Mouse (Mus musculus) urinary bladder, postnatal 25 days (tissue): ENCODE measurements around the gene BC029722.

Experiments used
- DNase-seq: peaks from one replicate; pipeline ENCODE4 v3.0.0; 2022; ENCODE audit warnings: low spot score

Gene BC029722

DNA sequence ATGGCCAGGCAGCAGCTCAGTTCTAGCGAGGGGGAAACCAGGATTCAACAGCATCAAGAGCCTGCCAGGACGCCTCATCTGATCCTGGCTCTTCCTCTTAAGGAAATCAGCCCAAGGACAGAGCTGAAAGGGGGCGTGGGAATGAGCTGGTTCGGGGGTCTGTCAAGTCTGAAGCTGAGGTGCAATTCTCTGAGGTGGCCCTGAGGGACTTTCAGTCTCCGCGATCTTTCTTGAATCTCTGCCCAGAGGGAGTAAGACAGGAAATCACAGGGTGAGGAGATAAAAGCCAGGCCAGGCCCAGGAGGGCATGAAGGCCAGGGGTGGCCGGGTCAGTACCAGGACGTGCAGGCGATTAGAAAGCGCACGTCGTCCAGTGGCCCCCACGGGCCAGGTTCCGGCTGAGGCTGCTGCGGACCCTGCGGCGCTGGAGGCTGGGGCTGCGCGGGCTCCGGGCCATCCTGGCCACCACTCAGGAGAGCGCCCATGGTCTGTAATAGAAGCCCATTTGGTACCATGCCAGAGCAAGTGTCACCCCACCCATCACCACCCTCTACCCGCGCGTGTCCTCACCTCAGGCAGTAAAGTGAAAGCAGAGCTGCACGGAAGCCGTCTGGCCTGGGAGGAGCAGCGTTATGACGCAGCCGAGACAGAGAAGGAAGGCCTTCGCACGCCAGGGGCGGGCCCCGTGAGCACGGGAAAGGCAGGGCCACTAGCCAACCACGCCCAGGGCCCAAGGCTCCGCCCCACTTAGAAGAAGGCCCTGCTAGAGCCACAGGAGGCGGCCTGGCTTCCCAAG, 432 bp downstream of the BC029722 start:
- peak; percentile 94 for DNase-seq

DNA sequence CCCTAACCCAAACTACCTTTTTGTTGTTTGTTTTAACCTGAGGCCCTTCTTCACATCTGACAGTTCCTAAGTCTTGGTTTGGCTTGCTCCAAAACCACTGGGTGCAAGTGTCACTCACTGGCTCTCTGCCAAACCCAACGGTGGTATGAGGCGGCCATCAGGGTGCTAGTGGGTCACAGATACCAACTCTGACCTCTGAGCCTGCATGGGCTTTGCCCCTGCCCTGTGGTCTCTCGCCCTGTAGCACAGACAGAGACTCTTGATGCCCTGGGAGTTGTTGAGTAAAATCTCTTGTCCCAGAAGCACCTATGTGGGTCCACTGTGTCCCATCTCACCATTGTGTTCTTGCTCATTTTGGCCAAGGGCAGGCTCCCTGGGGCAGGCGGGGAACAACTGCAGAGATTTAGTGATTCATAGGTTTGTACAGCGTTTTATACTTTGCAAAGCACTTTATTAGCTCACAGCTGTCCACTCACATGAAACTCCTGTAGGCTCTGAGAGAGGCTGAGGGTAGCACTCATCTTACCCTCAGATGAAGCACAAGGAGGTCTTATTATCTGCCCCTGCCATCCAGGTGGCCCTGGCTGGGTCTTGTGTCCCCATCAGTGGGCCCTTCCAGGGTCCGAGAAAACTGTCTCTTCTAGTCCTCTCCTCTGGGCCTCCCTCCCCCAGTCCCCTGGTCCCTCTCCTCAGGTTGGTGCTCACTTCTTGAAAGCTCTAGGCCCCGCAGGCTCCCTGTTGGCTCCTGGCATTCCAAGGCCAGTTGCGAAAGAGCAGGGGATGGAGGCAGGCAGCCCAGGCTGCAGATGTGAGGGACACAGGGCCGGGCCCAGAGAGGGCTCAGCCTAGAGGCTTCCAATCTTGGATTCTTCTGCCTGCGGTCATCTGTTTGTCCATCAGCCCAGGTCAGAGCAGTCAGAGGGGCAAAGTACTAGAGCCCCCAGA, 1.7 kb downstream of the BC029722 start:
- DNase-seq, result no peak

DNA sequence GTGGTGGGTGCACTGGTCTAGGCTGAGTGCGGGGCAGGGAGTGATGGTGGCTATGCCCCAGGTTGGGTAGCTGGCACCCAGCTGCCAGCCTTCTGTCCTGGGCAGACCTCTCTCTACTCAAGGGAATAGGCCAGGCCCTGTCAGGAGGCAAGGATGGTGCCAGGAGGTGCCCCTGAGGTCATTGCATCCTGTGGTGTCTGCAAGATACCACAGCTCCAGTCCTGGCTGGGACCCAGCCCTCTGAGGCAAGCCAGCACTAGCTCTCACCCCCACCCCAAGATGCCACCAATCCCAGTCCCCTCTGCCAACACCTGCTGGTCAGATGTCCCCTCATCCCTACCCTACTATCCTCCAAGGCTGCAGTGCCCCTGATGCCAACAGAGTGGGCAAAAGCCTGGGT, 3.0 kb downstream of the BC029722 start:
- DNase-seq, result no peak

DNA sequence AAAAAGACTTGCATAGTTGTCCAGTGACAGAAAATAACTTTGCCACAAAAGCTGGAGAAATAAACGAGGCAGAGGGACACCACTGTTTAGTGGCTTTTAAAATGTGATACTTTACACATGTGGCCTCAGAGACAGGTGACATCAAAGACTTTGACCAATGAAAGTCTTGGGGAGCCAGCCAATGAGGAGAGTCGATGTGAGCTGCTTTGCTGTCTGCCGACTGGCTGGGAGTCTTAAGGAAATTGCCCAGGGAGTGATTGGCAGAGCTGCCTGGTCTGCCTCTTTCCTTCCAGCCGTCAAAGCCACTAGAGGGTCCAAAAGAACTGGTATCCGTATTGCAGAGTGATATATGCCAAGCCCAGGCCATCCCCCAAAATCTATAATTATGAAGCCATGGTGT, 4.4 kb downstream of the BC029722 start:
- no peak for DNase-seq

DNA sequence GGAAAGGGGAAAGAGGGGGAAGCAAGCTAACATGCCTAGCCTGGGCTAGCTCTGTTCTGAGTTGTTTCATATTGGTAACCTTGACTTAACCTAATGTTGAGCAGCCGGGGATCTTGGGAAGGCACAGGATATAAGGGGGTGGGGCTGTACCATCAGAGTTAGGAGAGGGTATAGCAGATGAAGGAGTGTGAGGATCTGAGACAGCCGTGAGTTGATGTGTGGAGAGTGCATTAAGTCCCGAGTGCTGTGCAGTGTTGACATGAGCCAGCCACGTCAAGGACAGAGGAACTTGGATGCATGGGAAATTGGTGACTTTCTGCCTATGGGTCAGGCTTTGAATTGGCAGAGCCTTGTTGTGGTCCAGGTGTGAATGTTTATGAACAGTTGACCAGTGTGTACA, 6.6 kb downstream of the BC029722 start:
- no peak for DNase-seq

DNA sequence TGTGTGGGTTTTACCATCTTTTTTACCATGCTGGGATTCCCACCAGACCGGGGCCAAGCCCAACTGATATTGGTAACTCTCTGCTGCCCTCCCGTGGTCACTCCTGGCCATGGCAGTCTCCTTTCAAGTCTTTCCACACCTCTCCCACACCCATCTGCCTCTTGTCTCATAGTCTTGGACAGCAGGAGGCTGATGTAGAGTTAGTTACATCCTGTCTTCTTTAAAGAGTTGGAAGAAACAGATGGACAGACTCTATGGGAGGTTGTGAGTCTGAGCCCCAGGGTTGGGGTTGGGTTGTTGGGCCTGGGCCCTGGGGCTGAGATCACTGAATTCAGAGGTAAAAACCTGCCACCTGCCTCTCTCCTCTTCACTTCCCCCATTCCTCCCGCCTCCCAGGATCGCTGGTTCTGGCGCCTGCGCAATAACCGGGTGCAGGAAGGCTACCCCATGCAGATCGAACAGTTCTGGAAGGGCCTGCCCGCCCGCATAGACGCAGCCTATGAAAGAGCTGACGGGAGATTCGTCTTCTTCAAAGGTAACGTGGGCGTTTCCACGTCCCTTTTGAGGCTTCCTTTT, 7.3 kb downstream of the BC029722 start:
- peak; percentile 74 for DNase-seq

- DNase-seq, result no peak
These were observed 9.6 kb downstream of the BC029722 start for GRCm38 (mm10) chr2:155809620-155810019.

DNA sequence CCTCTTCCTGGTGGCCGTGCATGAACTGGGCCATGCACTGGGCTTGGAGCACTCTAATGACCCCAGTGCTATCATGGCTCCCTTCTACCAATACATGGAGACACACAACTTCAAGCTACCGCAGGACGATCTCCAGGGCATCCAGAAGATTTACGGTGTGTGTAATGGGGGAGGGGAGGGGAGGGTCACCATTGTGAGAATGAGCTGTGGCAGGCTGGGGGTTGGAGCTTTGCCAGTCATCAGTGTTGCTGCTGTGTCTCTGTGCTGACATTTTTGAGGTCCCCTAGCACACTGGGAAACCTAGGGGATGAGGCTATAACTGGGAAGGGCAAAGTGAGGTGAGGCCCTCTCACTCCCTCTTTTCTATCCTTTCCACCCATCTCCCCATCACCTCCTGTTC, 11.8 kb downstream of the BC029722 start:
- no peak for DNase-seq

- DNase-seq, result no peak
These were observed 12.7 kb downstream of the BC029722 start for GRCm38 (mm10) chr2:155806548-155806947.

- no peak for DNase-seq
These were observed 13.3 kb downstream of the BC029722 start for GRCm38 (mm10) chr2:155805925-155806255.

DNA sequence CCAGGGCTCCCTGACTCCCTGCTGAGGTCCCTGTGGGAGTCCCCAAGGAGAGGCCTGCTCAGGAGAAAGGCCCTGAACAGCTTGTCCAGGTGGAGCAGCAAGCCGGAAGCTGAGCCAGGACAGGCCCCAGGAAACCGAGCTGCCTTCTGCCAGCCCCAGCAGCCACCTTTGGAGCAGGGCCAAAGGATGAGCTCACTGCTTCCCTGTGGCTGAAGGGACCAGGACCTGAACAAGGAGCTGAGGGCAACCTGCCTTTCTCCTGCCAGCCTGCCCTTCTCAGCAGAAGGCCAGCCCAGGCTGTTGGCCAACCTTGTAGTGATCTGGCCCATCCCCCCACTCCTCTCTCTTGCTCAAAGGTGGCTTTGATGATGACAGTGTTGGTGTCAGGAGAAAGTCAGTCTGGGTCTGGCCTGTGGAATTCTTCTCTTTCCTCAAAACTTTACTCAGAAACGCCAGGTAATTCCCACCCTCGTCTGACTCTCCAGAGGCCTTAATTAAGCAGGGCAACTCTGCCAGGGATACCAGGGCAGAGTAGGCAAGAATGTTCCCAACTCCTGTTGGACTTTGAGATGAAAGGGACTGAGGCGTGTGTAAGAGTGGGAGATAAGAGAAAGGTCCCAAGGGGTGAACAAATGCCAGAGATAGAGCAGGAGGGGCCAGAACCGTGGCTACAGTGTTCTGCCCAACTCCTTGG, 13.8 kb downstream of the BC029722 start:
- DNase-seq, result no peak

- no peak for DNase-seq
These were observed 15.2 kb downstream of the BC029722 start for GRCm38 (mm10) chr2:155804053-155804452.

DNA sequence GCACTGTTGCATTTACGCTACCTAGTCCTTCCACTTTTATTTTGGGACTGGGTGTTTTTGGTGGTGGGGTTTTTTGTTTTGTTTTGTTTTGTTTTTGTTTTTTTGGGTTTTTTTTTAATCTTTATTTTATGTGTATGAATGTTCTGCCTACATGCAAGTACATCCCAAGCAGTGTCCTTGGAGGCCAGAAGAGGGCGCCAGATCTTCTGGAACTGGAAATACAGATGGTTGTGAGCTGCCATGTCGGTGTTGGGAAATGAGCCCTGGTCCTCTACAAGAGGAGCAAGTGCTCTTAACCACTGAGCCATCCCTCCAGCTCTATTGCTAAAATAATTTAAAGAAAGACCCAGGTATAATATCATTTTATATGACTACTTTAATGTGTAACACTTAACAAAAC, 16.5 kb downstream of the BC029722 start:
- no peak for DNase-seq

DNA sequence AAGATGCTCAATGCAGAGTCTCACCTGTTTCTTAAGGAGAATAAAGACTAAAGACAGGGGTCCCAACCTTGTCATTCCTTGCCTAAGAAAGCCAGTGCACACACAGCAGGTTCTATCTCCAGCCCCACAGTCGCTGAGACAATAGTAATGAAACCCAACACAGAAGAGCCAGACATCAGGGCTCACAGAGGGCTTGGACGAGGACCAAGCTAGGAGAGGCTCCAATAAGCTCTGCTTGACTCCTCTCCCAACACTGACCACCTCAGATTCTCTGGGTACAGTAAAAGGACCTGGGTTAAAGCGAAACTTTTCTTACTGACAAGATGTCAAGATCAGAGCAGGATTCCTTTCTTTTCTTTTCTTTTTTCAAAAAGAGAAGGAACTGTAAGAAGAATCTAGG, 20.6 kb downstream of the BC029722 start:
- no peak for DNase-seq

DNA sequence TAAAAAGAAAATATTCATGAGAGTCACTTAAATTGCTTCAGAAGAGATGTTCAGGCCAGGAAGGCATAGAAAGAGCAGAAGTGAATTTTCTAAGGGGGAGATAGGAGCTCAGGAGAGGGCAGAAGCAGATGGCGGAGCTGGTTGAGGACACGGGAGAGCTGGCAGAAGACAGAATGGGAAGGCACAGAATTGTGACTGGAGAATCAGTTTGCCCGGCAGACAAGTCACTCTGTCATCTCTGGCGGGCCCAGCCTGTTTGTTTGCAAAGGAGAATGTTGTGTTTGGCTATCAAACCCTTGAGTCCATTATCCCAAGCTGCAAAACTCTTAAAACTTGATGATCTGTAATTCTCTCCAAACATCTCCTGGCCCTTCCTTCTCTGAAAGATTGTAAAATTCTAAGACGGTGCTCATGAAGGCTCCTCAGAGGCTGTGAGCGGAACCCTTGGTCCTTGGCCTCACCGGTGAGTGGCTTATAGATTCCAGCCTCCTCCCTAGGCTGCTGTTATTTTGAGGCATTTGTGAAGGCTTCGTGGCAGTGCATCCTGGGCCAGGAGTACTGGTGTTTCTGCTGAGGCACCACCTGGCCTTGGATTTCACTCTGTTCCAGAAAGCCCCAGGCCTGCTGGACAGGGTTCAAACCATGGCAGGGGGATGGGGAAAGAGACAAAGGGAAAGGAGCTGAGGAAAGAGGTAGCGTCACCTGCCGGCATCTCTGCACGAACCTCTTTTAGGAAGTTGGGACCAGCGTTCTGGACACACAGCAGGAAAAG, 24.4 kb downstream of the BC029722 start:
- no peak for DNase-seq

DNA sequence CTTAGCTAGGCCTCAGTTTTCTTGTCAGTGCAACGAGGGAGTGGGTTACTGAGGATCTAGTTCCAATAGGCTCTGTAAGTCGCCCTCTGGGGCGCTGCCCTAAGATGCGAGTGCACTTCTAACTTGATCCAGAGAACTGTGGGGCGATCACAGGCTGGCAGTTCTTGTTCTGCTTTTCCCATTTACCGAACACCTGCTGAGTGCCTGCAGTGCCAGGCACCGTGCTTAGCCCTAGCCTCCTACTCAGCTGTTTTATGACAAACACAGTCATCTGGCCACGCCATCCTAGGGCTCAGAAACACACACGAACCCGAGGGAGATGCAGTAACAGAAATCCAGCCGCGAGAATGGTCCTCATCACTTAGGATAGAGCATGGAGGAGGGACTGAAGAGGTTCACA, 26.3 kb downstream of the BC029722 start:
- no peak for DNase-seq

DNA sequence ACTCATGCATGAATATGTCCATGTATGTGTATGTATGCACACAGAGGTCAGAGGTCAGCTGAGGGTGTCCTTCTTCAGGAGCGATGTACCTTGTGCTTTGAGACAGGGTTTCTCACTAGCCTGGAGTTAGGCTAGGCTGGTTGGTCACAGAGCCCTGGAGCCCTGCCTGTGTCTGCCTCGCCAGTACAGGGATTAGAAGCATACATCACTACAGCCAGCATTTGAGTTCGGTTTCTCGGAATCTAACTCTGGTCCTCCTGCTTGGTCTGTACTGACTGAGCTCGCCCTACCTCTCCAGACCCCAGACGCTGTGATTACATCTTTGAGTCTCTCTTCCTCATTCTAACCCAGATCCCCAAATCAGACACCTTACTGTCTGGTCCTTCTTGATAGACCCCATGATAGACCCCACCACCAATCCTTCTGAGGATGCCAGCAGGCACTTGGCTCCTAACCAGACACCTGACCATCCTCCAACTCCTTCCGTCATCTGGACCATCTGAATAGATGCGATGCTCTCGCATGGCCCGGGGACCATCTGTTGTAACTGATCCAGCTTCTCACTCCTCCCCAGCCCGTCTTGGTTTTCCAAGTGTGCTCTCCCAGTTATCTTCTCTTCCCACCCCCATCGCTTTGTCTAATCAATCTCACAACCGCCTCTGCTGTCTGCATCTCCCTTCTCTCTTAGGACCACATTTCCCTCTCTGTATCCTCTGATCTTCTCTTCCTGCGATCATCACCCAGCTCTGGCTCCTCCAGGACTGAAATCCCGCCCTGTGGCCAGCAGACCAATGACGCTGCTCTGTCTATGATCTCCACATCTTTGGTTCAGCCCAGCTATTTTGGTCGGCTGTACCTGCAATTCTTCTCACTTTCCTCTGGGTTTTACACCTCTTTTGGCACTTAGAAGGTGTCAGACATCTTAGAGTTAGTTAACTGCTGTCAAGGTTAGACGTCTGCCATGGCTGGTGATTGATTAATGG, 31.0 kb downstream of the BC029722 start:
- DNase-seq, result no peak

DNA sequence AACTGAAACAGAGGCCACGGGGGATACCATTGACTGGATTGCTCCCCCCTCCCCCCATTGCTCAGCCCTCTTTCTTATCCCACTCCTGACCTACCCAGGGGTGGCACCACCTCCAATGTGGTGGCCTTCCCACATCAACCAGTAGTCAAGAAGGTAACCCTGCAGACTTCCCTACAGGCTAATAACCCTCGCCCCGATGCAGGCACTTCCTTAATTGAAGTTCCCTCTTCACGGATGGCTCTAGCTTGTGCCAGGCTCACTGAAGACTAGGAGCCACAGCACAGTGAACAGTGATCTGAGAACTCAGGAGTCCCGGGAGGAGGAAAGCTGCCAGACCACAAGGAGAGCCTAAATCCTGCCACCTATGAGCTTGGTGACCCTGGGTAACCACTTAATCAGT, 32.3 kb downstream of the BC029722 start:
- no peak for DNase-seq

DNA sequence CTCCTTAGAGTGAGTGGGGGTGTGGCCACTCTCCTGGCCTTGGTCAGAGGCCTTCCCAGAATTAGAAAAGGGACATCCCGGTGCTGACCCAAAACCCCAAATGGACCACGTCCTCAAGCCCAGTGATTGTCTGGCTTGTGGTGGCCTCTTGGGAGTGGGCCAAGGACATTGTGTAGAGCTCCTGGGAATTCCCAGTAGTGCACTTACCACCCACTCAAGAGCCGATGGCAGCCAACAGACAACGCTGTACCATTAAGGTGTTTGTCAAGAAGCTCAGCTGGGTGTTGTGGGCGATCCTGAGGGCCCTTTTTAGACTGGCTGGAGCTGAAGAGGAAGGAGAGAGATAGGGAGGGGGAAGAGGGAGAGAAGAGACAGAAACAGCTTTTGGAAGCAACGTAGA, 34.7 kb downstream of the BC029722 start:
- DNase-seq, result no peak

GRCm38 (mm10) chr2:155779506-155779905, 39.7 kb downstream of the BC029722 start:
- no peak for DNase-seq
